Mouse (Mus musculus): Measurements from ENCODE around the gene Itgb6. TPM values are rescaled to one million over a fixed set of nuclear protein-coding genes. Genes with fewer than 3 reads are reported as not detected.

Gene Itgb6
- polyA plus RNA-seq, 1 experiment from 2014 or later = not detected

DNA sequence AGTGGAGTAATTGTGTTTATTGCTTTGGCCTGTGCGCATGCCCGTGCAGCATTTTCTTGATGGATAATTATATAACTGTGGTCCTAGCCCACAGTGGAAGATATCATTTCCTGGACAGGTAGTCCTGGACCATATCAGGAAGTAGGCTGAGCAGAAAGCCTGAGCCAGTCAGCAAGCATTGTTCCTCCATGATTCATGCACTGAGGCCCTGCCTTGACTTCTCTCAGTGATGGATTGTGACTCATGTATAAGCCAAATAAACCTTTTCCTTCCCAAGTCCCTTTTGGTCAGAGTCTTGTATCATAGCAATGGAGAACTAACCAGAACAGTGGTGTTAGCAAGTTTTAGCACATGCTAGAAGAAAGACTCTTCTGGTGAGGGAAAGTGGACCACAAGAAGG, 172.6 kb downstream of the Itgb6 start:
- H3K27me3 ChIP-seq (ENCODE audit: control insufficient read depth, insufficient read depth, low read length) = peaks cover 11% of the 10 kb centered on the region; the same call in 1 of the 2 replicates
- no peak for ATAC-seq (ENCODE audit: low FRiP score)

More for the DNA sequence above, 172.6 kb downstream of the Itgb6 start:
- Histone ChIP-seq H3K9me3 (ENCODE audit: control insufficient read depth, low read length) (no peaks in the 10 kb centered on the region), H3K4me2 (replicated peaks) (no peak overlapping the region), H3K36me3 (replicated peaks; ENCODE audit: control insufficient read depth, insufficient read depth) (no peaks in the 10 kb centered on the region), H3K4me3 (replicated peaks; ENCODE audit: low read length) (no peak overlapping the region), H3K4me1 (replicated peaks; ENCODE audit: control insufficient read depth, insufficient read depth, low read length) (0 out of 2 replicates have a peak, but pooled peaks cover 3% of the 10 kb centered on the region), H3K9ac (no peak overlapping the region), H3K27ac (no peak overlapping the region)
- no peak for DNase-seq (ENCODE audit: low spot score)
- WGBS = 92% methylated on average over 2 of the region's 2 CpGs

Other genes with a start within 250 kb of the Itgb6 start
- 0.81 and 1.1 TPM in 2 replicates for gene Pla2r1, start 169.3 kb downstream of the Itgb6 start, polyA plus RNA-seq (2014; fragmentation: Nextera tagmentation; extraction: Ambion mirVana)
- 64.2 and 64.9 TPM in 2 replicates for gene Rbms1, start 240.5 kb upstream of the Itgb6 start, polyA plus RNA-seq (2014; fragmentation: Nextera tagmentation; extraction: Ambion mirVana)

All from hindbrain, embryonic 14.5 days (tissue).